Mouse (Mus musculus) C2C12 (cell line): ENCODE results near the gene Gm4353. TPM values are rescaled to one million over a fixed set of nuclear protein-coding genes. Genes with fewer than 3 reads are reported as not detected.

Source experiments
- H3K27me3 ChIP-seq: one replicate; pipeline ENCODE4 v1.6.1; 2011; ENCODE audit not compliant: control insufficient read depth, insufficient read depth, insufficient read length
- H3K36me3 ChIP-seq: one replicate; pipeline ENCODE4 v1.6.1; 2011; ENCODE audit not compliant: control insufficient read depth, insufficient read depth
- H3K4me3 ChIP-seq: one replicate; pipeline ENCODE4 v1.5.1; 2011; ENCODE audit warnings: mild to moderate bottlenecking, control low read depth; ENCODE audit not compliant: poor library complexity, insufficient read depth, severe bottlenecking
- H3K79me2 ChIP-seq: one replicate; pipeline ENCODE4 v1.6.1; 2011; ENCODE audit not compliant: control insufficient read depth, insufficient read depth
- H3K79me3 ChIP-seq: one replicate; pipeline ENCODE4 v1.6.1; 2011; ENCODE audit warnings: low read depth, control low read depth
- H3ac ChIP-seq: one replicate; pipeline ENCODE3; 2011; ENCODE audit warnings: low read depth; ENCODE audit not compliant: control insufficient read depth, insufficient read length
- MYOD1 ChIP-seq: IDR thresholded peaks from one replicate; pipeline ENCODE4 v1.6.1; 2011; ENCODE audit warnings: low read depth; ENCODE audit not compliant: control insufficient read depth, insufficient read length
- polyA plus RNA-seq: library from polyadenylated mRNA; unstranded; fragments of >200 nt; fragmentation: generic; extraction: Trizol; gene quantifications from one replicate; pipeline ENCODE4 v1.2.1, GENCODE M21; 2012; ENCODE audit warnings: missing spikeins

The Gm4353 gene
- polyA plus RNA-seq, 1 experiment, result 18.4 TPM

- H3K27me3 ChIP-seq, result peaks cover 42% of the 10 kb centered on the region
- H3K4me3 ChIP-seq, result no peak overlapping the region
- no peaks in the 10 kb centered on the region for H3K79me2 ChIP-seq
- no peak overlapping the region for H3ac ChIP-seq
- H3K79me3 ChIP-seq, result no peaks in the 10 kb centered on the region
- TF ChIP-seq MYOD1, result no peak
- no peaks in the 10 kb centered on the region for H3K36me3 ChIP-seq
Measured at GRCm38 (mm10) chr7:116033371-116034241, 50.8 kb downstream of the Gm4353 start.

Other genes starting within 250 kb of the Gm4353 start
- gene Sox6, start 45.8 kb downstream of the Gm4353 start, polyA plus RNA-seq, result 0.08 TPM
- gene 1110004F10Rik, start 45.2 kb downstream of the Gm4353 start, polyA plus RNA-seq, result 97.2 TPM
- 0.25 TPM for gene Plekha7, start 223.7 kb upstream of the Gm4353 start, polyA plus RNA-seq
- 1,930 TPM for gene Rps13, start 249.6 kb upstream of the Gm4353 start, polyA plus RNA-seq